Mouse (Mus musculus) erythroblast, embryonic 14.5 days (primary cell): ENCODE measurements around the gene Helz2.

Source experiments
- GATA1 ChIP-seq: IDR thresholded peaks from 2 replicates; pipeline ENCODE4 v1.6.1; 2012; ENCODE audit warnings: low read length, inconsistent platforms, mixed read lengths
- TAL1 ChIP-seq: IDR thresholded peaks from 3 replicates; pipeline ENCODE4 v1.6.1; 2012; ENCODE audit warnings: low read length, inconsistent platforms, mixed read lengths

GRCm38 (mm10) chr2:181290937-181291336 lies 49.1 kb upstream of the Helz2 start:
- TF ChIP-seq TAL1 (no peak), GATA1 (no peak)
